Mouse (Mus musculus) liver, adult (tissue): Measurements from ENCODE around the gene Foxk1.

Experiments used
- GATA4 ChIP-seq: IDR thresholded peaks from 2 replicates; pipeline ENCODE4 v1.6.1; 2014; ENCODE audit warnings: mild to moderate bottlenecking, low read length; ENCODE audit not compliant: insufficient replicate concordance

Foxk1 gene

GRCm38 (mm10) chr5:142378068-142378467 is 23.2 kb upstream of the Foxk1 start:
- no peak for TF ChIP-seq GATA4

- no peak for TF ChIP-seq GATA4
Measured at GRCm38 (mm10) chr5:142380491-142380890, 20.8 kb upstream of the Foxk1 start.

DNA sequence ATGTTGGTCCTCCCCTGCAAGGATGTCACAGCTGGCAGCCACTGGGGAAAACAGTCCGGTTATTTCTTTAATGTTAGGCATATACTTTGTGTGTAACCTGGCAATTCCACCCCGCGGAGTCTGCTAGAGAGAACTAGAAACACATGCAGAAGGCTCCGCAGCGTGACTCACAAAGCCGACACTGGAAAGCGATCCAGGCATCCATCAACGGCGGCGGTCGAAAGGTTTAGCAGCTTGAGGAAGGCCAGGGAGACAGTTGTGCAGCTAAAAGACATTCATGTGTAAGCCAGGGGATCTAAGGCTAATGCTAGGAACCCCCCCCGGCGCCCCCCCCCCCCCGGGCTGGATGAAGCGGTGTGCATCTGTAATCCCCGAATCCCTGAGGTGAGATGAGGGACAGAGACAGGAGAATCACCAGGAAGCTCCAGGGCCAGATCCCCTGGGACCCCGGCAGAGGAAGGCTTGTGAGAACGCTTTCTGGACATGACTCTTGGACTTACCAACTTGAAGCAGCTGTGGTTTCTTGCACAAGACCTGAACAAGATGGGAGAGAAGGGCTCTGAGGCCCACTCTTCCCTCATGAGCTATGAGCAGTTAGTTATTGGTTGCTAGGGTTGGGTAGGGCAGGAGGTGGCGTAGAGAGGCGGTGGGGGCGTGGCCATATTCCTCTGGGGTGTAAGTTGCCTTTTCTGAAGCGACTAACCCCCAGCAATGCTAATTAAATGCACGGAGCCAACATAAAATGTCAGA is 16.2 kb upstream of the Foxk1 start:
- no peak for TF ChIP-seq GATA4

DNA sequence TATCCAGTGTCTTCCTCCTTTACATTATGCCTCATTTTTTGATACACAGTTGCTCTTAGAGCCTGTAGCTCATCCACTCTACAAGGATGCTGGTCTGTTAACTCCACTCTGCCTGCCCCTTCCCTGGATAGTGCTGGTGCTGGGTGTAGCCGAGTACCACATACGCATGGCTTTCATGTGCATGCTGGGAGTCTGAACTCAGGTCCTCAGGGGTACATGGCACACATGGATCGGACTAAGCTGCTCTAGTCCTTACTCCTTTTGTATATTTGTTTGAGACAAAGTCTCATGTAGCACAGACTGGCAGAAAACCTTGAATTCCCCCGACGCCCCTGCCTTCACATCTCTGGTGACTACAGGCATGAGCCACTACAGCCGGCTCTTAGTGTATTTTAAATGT is 15.0 kb upstream of the Foxk1 start:
- no peak for TF ChIP-seq GATA4

- no peak for TF ChIP-seq GATA4
Measured at GRCm38 (mm10) chr5:142386784-142387680, 14.3 kb upstream of the Foxk1 start.

GRCm38 (mm10) chr5:142387716-142388115 is 13.6 kb upstream of the Foxk1 start:
- TF ChIP-seq GATA4, result no peak

DNA sequence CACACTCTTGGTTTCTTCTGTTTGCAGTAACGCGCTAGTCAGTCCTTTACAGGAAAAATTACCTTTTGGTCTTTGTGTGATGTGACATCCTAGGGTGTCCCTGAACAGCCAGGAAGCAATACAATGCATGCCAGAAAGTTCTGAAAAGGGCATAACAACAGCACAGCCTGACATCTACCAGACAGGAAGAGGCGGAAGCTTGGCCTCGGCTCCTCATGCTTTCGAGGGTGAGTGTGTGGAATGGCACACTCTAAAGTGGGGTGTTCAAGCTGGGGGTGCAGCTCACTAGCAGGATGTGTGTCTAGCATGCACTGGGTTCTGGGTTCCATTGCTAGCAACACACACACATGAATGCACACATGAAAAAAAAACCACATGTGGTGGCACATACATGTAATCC is 9.6 kb upstream of the Foxk1 start:
- TF ChIP-seq GATA4, result no peak

GRCm38 (mm10) chr5:142394602-142395252 is 6.6 kb upstream of the Foxk1 start:
- TF ChIP-seq GATA4, result no peak

- TF ChIP-seq GATA4, result no peak
Measured at GRCm38 (mm10) chr5:142395909-142396308, 5.4 kb upstream of the Foxk1 start.

- no peak for TF ChIP-seq GATA4
Measured at GRCm38 (mm10) chr5:142400181-142400883, 965 bp upstream of the Foxk1 start.

DNA sequence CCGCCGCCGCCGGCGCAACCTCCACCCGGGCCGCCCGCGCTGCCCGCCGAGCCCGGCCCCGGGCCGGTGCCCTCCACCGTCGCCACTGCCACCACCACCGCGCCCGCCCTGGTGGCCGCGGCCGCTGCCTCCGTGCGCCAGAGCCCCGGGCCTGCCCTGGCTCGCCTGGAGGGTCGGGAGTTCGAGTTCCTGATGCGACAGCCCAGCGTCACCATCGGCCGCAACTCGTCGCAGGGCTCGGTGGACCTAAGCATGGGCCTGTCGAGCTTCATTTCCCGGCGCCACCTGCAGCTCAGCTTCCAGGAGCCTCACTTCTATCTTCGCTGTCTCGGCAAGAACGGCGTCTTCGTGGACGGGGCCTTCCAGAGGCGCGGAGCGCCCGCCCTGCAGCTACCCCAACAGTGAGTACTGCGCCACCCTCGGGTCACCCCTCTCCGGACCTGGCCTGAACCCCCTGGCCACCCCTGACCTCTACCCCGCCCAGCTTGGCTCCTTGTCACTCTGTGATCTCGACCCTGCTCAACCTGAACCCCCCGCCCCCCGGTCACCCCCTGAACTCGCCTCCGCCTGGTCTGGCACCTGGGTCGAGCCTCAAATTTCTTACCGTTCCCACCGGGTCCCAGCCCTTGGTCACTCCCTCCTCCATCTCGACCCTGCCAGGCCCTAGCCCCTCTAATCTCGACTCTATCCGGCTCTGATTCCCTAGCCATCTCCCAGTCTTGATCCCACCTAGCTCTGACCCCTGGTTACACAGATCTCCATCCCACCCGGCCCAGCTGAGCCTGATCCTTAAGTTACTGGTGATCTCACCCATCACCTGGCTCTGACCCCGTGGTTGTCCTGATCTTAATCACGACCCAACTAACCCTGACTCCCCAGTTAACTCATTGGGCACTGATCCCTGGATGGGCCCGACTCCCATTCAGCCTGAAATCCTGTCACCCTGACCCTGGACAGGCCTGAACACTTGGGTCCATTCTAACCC is 636 bp downstream of the Foxk1 start:
- TF ChIP-seq GATA4, result no peak

- no peak for TF ChIP-seq GATA4
Measured at GRCm38 (mm10) chr5:142403694-142404093, 2.4 kb downstream of the Foxk1 start.

DNA sequence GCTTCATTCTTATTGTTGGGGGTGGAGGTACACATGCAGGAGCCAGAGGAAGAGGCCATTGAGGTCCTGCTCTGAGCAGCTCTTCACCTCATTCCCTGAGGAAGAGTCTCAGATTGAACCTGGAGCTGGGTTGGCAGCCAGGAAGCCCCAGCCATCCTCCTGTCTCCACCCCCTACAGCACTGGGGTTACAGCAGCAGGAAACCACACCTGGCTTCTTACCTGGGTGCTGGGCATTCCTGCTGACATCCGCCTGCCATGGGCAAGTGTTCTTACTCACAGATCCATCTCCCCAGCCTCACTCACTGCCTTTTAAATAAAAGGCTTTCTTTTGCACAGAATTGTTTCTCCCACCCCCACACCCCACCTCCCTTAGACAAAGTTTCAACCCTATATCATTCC is 3.0 kb downstream of the Foxk1 start:
- TF ChIP-seq GATA4, result no peak

DNA sequence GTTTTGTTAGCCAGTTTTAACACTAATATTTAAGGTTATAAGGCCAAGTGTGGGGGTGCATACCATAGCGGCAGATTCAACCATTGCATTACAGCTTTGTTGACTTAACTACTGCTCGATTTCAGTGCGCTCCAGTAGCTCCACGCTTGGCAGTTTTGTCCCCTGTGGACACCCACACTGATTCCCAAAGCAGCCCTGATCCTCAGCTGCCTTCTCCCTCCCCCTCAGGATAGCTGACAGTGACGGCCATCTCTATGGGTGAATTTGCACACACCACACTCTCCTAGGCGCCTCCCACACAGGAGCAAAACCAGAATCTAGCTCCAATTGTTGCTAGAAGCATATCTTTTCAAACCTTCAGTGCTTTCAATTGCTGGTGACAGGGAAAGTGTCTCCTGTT is 4.1 kb downstream of the Foxk1 start:
- no peak for TF ChIP-seq GATA4
